Mouse (Mus musculus) bone marrow macrophage, adult 2 months (primary cell): ENCODE measurements around the gene Zfp280c. TPM values are rescaled to one million over a fixed set of nuclear protein-coding genes. Genes with fewer than 3 reads are reported as not detected.
A peak's percentile ranks its signal among the peaks of the same experiment; 100 is the strongest.

Experiments
- H3K27ac ChIP-seq: 2 replicates; pipeline ENCODE4 v1.5.1; 2012; ENCODE audit warnings: low read depth, low read length; ENCODE audit not compliant: insufficient read depth
- H3K4me1 ChIP-seq: 2 replicates; pipeline ENCODE4 v1.6.1; 2012; ENCODE audit warnings: low read length; ENCODE audit not compliant: control insufficient read depth, insufficient read depth
- H3K4me3 ChIP-seq: 2 replicates; pipeline ENCODE4 v1.5.1; 2012; ENCODE audit warnings: mild to moderate bottlenecking, low read length, moderate library complexity; ENCODE audit not compliant: insufficient read depth
- CTCF ChIP-seq: IDR thresholded peaks from 2 replicates; pipeline ENCODE4 v1.5.1; 2012; ENCODE audit warnings: low read depth, mild to moderate bottlenecking, low read length, moderate library complexity
- POLR2A ChIP-seq: IDR thresholded peaks from 2 replicates; pipeline ENCODE4 v1.6.1; 2012; ENCODE audit warnings: mild to moderate bottlenecking, low read depth, low read length, borderline replicate concordance
- polyA plus RNA-seq: library from polyadenylated mRNA; stranded (reverse); fragments of >200 nt; gene quantifications from 2 replicates; pipeline ENCODE4 v1.2.4, GENCODE M21; 2012; ENCODE audit not compliant: missing spikeins, insufficient read depth, insufficient read length

Gene Zfp280c
- polyA plus RNA-seq, 1 experiment: 11.4 TPM

DNA sequence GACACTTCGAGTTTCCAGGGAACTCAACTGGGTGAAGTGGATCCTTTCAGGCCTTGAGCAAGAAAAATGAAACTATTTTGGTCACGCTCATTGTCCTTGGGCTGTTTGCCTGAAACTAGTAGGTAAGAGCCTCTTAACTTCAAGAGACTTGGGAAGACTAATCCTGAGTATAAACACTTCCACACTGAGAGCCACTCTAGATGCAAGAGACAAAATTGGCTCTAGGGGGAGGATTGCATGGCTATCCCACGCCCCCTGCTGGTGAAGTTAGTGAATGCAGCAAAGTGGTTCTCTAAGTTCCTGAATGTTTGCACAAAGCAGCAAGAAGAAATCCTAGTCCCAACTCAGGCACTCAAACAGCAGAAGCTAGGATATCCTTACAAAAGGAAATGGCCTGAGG is 62.1 kb downstream of the Zfp280c start:
- TF ChIP-seq POLR2A (no peak), CTCF (no peak)
- no peak overlapping the region for H3K4me3 ChIP-seq
- no peak overlapping the region for H3K27ac ChIP-seq
- no peaks in the 10 kb centered on the region for H3K4me1 ChIP-seq

DNA sequence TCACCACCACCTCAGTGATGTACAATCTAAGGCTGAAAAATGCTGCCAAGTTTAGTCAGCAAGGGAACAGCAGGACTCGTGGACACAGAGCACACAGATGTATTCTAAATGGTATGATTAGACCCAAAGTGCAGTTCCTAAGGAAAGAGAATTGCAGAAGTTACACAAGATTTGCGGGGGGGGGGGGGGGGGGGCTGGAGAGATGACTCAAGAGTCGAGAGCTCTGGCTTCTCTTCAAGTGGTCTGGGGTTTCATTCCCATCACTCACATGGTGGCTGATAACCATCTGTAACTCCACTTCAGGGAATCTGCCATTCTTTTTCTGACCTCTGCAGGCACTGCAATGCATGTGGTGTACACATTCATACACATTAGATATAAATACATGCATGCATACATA is 67.9 kb downstream of the Zfp280c start:
- peaks cover 38% of the 10 kb centered on the region for H3K4me1 ChIP-seq
- peak overlapping the region; percentile 75 for H3K27ac ChIP-seq
- no peak for TF ChIP-seq CTCF
- no peak for TF ChIP-seq POLR2A
- H3K4me3 ChIP-seq: no peak overlapping the region

DNA sequence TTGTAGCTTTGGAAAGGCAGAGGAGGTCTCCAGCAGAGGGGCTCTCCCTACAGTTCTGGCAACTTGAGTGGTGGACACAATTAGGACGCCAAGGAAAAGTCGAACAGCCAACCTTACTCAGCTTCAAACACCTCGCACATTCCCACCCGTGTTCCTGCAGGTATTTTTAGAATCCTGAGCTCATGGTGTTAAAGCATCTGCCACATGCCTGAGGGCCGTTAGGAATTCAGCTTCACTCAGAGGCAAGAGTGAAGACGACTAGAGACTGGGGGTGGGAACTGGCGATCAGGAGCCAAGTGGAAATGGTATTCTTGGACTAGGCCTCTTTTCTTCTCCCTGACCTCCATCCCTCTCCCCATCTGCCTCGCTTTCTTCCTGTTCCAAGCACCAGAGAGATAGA is 68.4 kb downstream of the Zfp280c start:
- H3K27ac ChIP-seq: peak overlapping the region; percentile 75

GRCm38 (mm10) chrX:48525332-48525731 is 69.0 kb downstream of the Zfp280c start:
- Histone ChIP-seq H3K4me3 (no peak overlapping the region), H3K27ac (peak overlapping the region; percentile 75), H3K4me1 (peaks cover 48% of the 10 kb centered on the region)
- TF ChIP-seq CTCF: no peak
- TF ChIP-seq POLR2A: no peak

More for the DNA sequence above, 68.4 kb downstream of the Zfp280c start:
- peaks cover 42% of the 10 kb centered on the region for H3K4me1 ChIP-seq
- H3K4me3 ChIP-seq: no peak overlapping the region
- TF ChIP-seq CTCF: no peak
- TF ChIP-seq POLR2A: no peak

DNA sequence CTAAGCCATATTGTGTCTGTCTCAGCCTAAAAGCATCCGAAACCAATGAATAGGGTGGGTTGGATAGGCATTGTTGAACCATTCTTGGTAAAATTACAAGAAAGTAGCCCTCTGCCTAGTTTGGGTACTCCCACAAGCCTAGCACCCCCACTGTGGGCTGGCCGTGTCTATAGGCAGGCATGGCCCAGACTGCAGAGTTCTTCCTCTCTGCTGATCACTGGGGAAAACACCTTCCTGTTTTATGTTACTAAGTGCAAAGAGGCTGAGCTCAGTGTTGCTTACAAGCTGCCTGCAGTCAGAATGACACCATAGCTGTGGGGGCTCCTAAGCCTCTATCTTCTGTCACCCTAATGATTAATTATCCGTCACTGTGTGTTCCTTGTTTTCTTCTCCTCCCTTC is 70.8 kb downstream of the Zfp280c start:
- Histone ChIP-seq H3K4me1 (peaks cover 50% of the 10 kb centered on the region), H3K27ac (peak overlapping the region; percentile 56), H3K4me3 (no peak overlapping the region)
- TF ChIP-seq POLR2A (no peak), CTCF (no peak)

DNA sequence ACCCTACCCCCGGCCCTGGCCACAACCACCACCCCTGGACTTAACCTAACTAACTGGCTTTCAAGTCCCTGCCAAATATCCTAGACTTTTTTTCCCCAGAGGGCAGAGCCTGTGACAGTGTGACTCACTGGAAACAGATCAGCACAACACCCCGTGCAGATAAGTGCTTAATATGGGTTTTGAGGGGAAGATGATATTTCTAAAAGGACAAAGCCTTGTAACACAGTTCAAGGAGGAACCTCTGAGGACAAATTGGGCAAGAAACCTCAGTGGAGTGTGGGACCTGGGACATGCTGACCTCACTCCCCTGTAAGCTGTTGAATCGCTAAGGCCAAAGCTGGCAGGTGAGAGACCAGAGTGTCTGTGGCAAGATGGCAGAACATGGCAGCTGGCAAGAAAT is 72.7 kb downstream of the Zfp280c start:
- no peak for TF ChIP-seq CTCF
- no peak for TF ChIP-seq POLR2A

GRCm38 (mm10) chrX:48519549-48520085 is 74.7 kb downstream of the Zfp280c start:
- H3K4me1 ChIP-seq: peaks cover 36% of the 10 kb centered on the region
- H3K4me3 ChIP-seq: no peak overlapping the region
- no peak overlapping the region for H3K27ac ChIP-seq
- TF ChIP-seq POLR2A (no peak), CTCF (no peak)

More for the DNA sequence above, 72.7 kb downstream of the Zfp280c start:
- peaks cover 47% of the 10 kb centered on the region for H3K4me1 ChIP-seq
- H3K4me3 ChIP-seq: no peak overlapping the region
- H3K27ac ChIP-seq: peak overlapping the region; percentile 35

DNA sequence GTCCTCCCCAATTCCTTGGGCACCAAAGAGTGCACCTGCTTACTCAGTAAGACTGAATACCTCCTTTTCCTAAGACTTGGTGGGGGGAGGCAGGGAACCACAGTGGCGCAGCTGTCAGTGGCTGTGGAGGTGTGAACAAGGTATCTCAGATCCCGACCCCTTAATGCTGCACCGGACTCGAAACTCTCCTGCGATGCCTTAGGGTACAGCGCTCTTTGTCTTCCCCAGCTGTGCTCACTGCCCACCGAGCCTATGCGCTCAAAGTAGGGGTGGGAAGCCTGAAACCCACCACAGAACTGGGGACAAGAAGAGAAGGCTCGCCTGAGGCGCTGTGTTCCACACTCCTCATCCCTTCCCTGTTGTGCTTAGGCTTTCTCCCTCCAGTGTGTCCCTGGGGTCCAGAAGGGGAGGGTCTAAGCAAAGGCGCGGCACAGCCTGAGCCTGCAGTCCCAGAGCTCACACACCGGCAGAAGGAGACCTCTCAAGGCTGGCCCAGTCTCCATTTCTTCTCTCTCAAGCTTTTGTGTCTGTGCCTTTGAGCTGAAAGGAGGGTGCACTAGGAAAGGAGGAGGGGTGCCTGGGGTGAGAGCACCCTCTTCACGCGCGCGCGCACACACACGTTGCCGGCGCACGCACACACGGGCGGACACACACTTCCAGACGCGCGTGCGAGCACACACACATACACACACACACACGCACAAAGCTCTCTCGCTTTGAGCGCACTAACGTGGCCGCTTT is 75.3 kb downstream of the Zfp280c start, which contains the start of gene Rab33a:
Rab33a (plus strand) TSS at position 478 of the 741 bp plus-strand sequence.
- TF ChIP-seq POLR2A (no peak), CTCF (no peak)
- peaks cover 32% of the 10 kb centered on the region for H3K4me1 ChIP-seq
- H3K4me3 ChIP-seq: no peak within 1 kb of the TSS
- no peak within 1 kb of the TSS for H3K27ac ChIP-seq

- Histone ChIP-seq H3K27ac (no peak overlapping the region), H3K4me1 (peaks cover 30% of the 10 kb centered on the region), H3K4me3 (no peak overlapping the region)
- no peak for TF ChIP-seq POLR2A
- no peak for TF ChIP-seq CTCF
Measured at GRCm38 (mm10) chrX:48518211-48518807, 76.0 kb downstream of the Zfp280c start.

DNA sequence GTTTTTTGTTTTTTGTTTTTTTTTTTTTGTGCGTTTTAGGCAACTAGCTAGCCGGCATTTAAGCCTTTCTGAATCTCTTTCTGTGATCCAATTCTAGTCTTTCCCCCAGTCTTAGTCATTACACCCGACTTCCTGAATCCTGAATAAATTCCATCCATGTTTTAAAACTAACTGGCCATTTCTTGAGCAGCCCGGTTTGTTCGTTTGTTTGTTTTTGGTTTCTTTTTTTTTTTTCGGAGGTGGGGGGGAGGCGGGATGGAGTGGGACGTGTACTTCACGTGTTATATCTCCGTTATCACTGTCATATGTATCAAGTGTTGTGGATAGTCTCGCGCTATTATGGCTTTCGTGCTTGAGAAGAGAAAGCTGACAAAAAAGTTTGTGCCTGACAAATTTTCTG is 80.5 kb downstream of the Zfp280c start:
- Histone ChIP-seq H3K27ac (0 out of 2 replicates have a peak overlapping the region, but pooled peaks have one; percentile 15), H3K4me1 (peaks cover 4% of the 10 kb centered on the region; the same call in 1 of the 2 replicates), H3K4me3 (peak overlapping the region; percentile 63)
- no peak for TF ChIP-seq CTCF
- no peak for TF ChIP-seq POLR2A
